Mouse (Mus musculus): Measurements from ENCODE around the gene Htatip2. TPM values are rescaled to one million over a fixed set of nuclear protein-coding genes. Genes with fewer than 3 reads are reported as not detected.

Htatip2 gene
- total RNA-seq, 2 experiments from 2014 or later, result 24.7 to 28.2 TPM

DNA sequence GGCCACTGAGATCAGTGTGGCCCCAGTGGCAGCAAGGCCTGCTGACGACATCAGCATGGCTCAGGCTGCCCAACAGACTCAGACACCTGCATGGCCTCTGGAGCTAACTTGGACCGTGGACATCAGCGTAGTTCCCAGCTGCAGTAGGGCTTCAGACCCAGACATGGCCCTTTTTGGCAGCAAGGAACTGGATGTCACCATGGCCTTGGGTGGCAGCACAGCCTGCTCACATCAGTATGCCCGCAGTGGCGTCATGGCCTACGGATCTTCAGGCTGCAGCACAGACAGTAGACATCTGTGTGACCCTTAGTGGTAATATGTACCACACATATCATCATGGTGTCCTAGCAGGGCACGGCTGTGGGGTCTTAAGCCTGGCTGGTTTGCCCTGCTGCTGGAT, 26.2 kb downstream of the Htatip2 start:
- ATAC-seq (ENCODE audit: poor library complexity, severe bottlenecking), result no peak

- ATAC-seq (ENCODE audit: poor library complexity, severe bottlenecking), result peak; percentile 33; the same call in 1 of the 2 replicates
These were observed 27.9 kb downstream of the Htatip2 start for GRCm38 (mm10) chr7:49786618-49787382.

- no peak for ATAC-seq (ENCODE audit: poor library complexity, severe bottlenecking)
These were observed 28.4 kb downstream of the Htatip2 start for GRCm38 (mm10) chr7:49787383-49787645.

- ATAC-seq (ENCODE audit: poor library complexity, severe bottlenecking), result peak; percentile 77
These were observed 35.4 kb downstream of the Htatip2 start for GRCm38 (mm10) chr7:49794304-49794703.

DNA sequence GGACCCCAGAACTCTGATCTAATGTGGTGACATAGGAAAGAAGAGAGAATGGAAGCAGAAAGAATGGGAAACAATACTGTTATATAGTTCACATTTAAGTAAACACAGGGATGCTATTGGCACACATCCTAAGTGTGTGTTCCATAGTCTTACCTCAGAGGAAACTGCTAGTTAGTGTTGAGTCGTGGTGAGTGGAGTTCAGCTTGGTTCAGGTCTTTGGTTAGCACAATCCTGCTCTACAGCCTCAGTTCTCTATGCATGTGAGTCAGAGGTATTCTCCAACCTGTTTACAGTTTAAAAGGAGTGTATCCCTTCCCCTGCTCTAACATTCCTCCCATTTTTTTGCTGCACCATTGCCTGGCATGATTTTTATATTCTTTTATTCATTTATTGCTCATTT, 38.3 kb downstream of the Htatip2 start:
- ATAC-seq (ENCODE audit: poor library complexity, severe bottlenecking), result no peak

DNA sequence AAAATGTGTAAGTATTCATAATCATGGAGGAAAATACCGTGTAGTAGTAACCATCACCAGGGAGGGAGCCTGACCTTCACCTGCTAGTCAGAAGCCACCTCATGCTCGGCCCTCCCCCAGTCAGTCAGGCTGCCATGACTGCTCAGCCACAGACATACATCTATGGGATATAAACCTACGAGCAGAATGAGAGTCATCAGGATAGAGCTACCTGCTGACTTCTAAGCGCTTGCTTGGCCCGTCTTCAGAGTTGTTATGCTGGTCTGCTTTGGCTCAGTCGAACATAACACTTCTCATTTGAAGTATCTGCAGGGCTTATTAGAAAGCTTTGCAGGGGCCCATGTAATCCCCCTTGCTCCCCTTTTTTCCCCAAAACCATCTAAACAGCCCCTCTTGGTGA, 44.6 kb downstream of the Htatip2 start:
- ATAC-seq (ENCODE audit: poor library complexity, severe bottlenecking), result no peak

- ATAC-seq (ENCODE audit: poor library complexity, severe bottlenecking), result no peak
These were observed 45.8 kb downstream of the Htatip2 start for GRCm38 (mm10) chr7:49804638-49805165.

DNA sequence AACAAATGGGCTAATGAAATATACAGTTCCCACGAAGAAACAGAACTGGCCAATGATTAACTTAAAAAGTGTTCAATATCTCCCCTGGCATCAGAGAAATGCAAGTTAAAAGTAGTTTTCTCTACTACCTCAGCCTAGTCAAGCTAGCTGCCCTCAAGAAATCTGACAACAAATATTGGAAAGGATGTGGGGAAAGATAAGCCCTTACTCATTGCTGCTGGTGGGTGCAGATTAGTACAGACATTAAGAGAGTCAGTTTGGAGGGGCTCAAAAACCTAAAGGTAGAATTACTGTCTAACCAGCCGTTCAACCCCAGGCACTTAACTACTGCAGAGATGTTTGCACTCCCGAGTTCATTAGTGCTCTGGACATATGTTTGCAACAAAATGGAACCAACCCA, 46.7 kb downstream of the Htatip2 start:
- no peak for ATAC-seq (ENCODE audit: poor library complexity, severe bottlenecking)

DNA sequence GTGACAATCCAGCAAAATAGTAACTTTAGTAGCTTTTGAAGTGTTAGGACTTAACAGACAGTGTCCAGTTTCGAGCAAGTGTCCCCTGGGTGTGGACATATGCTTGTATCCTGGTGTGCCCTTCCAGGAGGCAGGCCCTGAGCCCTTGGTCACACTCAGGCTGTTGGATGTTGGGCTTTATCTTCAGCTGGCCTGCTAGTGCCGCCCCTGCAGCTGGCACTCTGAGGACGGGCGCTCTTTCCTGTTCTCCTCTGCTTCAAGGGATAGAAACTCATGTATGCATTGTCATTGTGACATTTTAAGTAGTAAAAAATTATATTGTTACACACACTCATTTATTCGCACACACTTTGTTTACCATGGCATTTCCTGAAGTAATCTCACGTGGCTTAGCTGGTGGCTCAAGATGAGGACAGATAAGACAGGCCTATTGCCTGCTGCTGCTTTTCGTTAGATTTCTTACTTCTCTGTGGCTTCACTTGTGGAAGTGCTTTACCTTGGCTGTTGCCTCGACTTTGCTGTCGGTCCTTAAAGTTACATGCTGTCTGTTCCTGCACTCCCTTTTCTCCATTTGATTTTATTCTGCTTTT, 48.3 kb downstream of the Htatip2 start:
- ATAC-seq (ENCODE audit: poor library complexity, severe bottlenecking), result no peak

DNA sequence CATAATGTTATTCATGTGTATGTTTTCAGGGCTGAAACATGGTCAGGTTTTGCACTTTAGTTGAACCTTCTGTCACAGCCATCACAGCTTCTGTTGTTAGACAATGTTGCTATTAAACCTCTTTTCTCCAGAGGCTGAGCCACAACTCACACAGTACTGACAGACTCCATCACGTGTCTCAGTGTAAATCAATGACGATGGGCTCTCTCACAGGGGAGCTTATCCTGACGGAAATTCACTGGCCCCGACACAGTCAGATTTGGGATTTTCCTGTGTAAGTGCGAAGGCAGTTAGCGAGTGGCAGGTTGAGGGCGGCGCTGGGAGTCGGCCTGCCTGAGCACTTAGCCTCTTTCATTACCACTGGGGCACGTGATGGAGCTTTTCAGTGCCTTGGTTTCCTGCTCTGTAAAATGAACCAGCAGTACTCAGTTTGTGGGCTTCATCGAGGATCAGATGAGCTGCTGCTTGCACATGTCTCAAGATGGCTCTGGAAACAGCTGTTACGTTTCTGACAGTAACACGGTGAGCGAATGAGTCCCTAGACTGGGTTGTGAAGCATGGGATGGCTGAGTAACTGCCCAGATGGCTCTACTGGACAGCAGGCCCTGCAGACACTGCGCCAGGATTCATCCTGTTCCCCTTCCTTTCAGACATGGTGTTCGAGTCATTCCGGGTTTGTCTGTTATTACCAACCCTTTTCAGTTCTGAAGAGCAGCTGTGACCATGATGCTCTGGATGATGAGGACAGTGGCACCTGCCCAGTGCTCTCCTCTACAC, 49.1 kb downstream of the Htatip2 start:
- ATAC-seq (ENCODE audit: poor library complexity, severe bottlenecking), result no peak

DNA sequence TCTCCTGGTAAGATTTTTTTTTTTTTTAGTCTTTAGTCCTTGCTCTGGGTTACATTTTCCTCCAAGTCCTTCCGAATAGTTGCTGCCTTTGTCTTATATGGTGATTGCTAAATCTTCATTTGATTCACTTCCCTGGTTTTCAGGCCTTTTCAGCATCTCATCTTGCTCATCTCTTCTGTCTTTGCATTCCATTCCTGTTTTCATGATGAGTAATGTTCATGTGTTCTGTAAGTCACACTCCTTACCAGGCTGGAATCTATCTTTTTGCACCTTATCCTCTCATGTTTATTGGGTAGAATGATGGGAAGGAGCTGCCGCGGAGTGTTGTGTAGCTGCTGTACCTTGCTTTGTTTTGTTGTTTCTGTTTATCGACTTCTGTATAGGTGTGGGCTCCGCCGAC, 50.2 kb downstream of the Htatip2 start:
- ATAC-seq (ENCODE audit: poor library complexity, severe bottlenecking), result no peak

DNA sequence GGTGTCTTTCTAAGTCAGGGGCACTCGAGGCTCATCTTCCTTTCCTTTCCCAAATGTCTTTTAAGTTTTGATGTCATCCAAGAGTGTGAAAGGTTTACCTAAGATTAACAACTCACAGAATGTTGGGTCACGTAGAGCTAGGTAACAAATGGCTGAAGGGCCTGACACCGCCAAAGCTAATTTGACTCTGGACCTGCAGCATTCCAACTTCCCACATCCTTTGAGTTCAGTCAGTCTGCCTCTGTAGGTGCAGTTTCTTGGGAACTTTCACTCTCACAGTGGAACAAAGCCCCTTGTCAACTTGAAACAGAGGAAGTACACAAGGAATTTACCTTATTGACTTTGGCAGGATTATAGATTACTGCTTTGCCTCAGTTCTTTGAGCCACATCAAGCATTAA, 50.6 kb downstream of the Htatip2 start:
- ATAC-seq (ENCODE audit: poor library complexity, severe bottlenecking), result no peak

DNA sequence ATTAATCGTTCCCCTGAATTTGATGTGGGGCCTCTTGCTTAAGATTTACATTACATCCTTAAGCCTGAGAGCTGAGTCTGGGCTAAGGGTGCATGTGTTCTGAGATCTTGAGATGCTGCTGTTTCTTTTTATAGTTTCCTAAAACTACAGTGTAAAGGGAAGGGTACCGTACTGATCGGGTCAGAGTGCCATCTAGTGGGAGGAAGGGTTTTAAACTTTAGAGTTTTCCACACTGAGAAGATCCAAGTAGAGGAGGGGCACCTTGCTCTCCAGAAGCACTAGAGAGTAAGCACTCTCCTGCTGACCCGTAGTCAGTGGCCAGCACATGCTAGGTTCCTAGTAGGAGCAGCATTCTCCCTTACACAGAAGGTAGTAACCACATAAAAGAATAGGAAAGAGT, 52.4 kb downstream of the Htatip2 start:
- 0 out of 2 replicates have a peak, but pooled peaks have one; percentile 30 for ATAC-seq (ENCODE audit: poor library complexity, severe bottlenecking)

DNA sequence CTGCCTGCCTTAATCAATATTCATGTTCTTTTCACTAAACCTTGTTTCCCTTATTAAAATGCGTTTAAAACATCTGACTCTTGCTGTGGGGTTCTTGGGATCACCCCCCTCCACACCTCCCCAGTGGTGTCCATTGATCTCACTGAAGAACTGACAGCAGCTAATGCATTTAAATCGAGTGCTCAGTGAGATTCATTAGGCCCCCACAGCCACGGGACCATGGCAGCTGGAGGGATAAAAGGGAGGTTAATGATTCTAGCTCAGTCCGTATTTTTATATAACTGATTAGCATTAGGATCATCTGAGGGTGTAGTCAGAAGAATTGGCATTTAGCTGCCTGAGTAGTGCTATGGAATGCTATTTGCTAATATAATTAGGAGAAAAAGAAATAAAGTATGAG, 60.5 kb downstream of the Htatip2 start:
- no peak for ATAC-seq (ENCODE audit: poor library complexity, severe bottlenecking)

- no peak for ATAC-seq (ENCODE audit: poor library complexity, severe bottlenecking)
These were observed 62.5 kb downstream of the Htatip2 start for GRCm38 (mm10) chr7:49821370-49821769.

- no peak for ATAC-seq (ENCODE audit: poor library complexity, severe bottlenecking)
These were observed 63.1 kb downstream of the Htatip2 start for GRCm38 (mm10) chr7:49822028-49822427.

Other genes with a start within 250 kb of the Htatip2 start
- not detected in 2 replicates for gene Dbx1, start 122.3 kb upstream of the Htatip2 start, total RNA-seq (2015)
- gene Dbx1, start 122.3 kb upstream of the Htatip2 start, total RNA-seq (2017), result not detected in 2 replicates
- gene Prmt3, start 19.2 kb downstream of the Htatip2 start, total RNA-seq (2015), result 39.2 and 41.2 TPM in 2 replicates
- gene Prmt3, start 19.2 kb downstream of the Htatip2 start, total RNA-seq (2017), result 30.2 and 33.9 TPM in 2 replicates
- gene Slc6a5, start 151.0 kb downstream of the Htatip2 start, total RNA-seq (2015), result not detected in 2 replicates
- gene Slc6a5, start 151.0 kb downstream of the Htatip2 start, total RNA-seq (2017), result not detected in 2 replicates
- not detected in 2 replicates for gene Nell1, start 215.7 kb downstream of the Htatip2 start, total RNA-seq (2015)
- gene Nell1, start 215.7 kb downstream of the Htatip2 start, total RNA-seq (2017), result not detected in 2 replicates